Mouse (Mus musculus) pancreas, adult 10 weeks (tissue): Measurements from ENCODE around the gene Olfr1555-ps1. TPM values are rescaled to one million over a fixed set of nuclear protein-coding genes. Genes with fewer than 3 reads are reported as not detected.

ENCODE experiments used
- polyA plus RNA-seq: library from polyadenylated mRNA; stranded (reverse); fragments of 350-450 nt; fragmentation: Illumina TruSeq; extraction: RNeasy Lipid Tissue Mini Kit (QIAGEN cat#74804); gene quantifications from one replicate; pipeline ENCODE4 v1.2.3, GENCODE M21; 2015; ENCODE audit warnings: low read depth, low replicate concordance; ENCODE audit not compliant: insufficient read depth

Olfr1555-ps1 gene
- not detected for polyA plus RNA-seq

GRCm38 (mm10) chr19:12170062-12170599 lies at the start of gene Olfr1555-ps1:
Gene Olfr1555-ps1 (minus strand): TSS chr19:12170112.

GRCm38 (mm10) chr19:12200334-12200733 lies 30.4 kb upstream of the Olfr1555-ps1 start, which contains the start of gene Olfr1431:
Gene Olfr1431 (plus strand): TSS chr19:12200634.

GRCm38 (mm10) chr19:12123103-12123502 lies 46.8 kb downstream of the Olfr1555-ps1 start, which contains the start of gene Olfr76:
Gene Olfr76 (minus strand): TSS chr19:12123203.

GRCm38 (mm10) chr19:12115797-12116196 lies 54.1 kb downstream of the Olfr1555-ps1 start, which contains the start of gene Olfr1428:
Gene Olfr1428 (minus strand): TSS chr19:12115897.

Other genes starting within 250 kb of the Olfr1555-ps1 start
- gene Osbp, start 204.2 kb downstream of the Olfr1555-ps1 start, polyA plus RNA-seq: 9.6 TPM
- gene Olfr1423, start 128.8 kb downstream of the Olfr1555-ps1 start, polyA plus RNA-seq: not detected
- not detected for gene Olfr1424, start 107.4 kb downstream of the Olfr1555-ps1 start, polyA plus RNA-seq
- gene Olfr1425, start 92.4 kb downstream of the Olfr1555-ps1 start, polyA plus RNA-seq: not detected
- gene Olfr1426, start 78.1 kb downstream of the Olfr1555-ps1 start, polyA plus RNA-seq: not detected
- not detected for gene Olfr1427, start 66.8 kb downstream of the Olfr1555-ps1 start, polyA plus RNA-seq
- not detected for gene Olfr1428, start 54.2 kb downstream of the Olfr1555-ps1 start, polyA plus RNA-seq
- not detected for gene Olfr76, start 46.9 kb downstream of the Olfr1555-ps1 start, polyA plus RNA-seq
- gene Olfr1431, start 30.5 kb upstream of the Olfr1555-ps1 start, polyA plus RNA-seq: not detected
- gene Olfr1432, start 62.5 kb upstream of the Olfr1555-ps1 start, polyA plus RNA-seq: not detected
- gene Olfr262, start 71.5 kb upstream of the Olfr1555-ps1 start, polyA plus RNA-seq: not detected
- not detected for gene Olfr235, start 90.9 kb upstream of the Olfr1555-ps1 start, polyA plus RNA-seq
- not detected for gene Olfr1434, start 109.7 kb upstream of the Olfr1555-ps1 start, polyA plus RNA-seq
- not detected for gene Olfr1436, start 129.0 kb upstream of the Olfr1555-ps1 start, polyA plus RNA-seq
- gene Olfr1437, start 155.0 kb upstream of the Olfr1555-ps1 start, polyA plus RNA-seq: not detected
- gene Olfr1438-ps1, start 165.8 kb upstream of the Olfr1555-ps1 start, polyA plus RNA-seq: not detected
- not detected for gene Olfr1440, start 217.2 kb upstream of the Olfr1555-ps1 start, polyA plus RNA-seq
- not detected for gene Olfr1441, start 247.3 kb upstream of the Olfr1555-ps1 start, polyA plus RNA-seq